Mouse (Mus musculus): ENCODE results near the gene Cp. TPM values are rescaled to one million over a fixed set of nuclear protein-coding genes. Genes with fewer than 3 reads are reported as not detected.
"Not testable (repeated sequence)": the region's sequence is repeated elsewhere in the genome, so short reads cannot be mapped to it uniquely, and the experiment has no call there.

Gene Cp
- total RNA-seq, 2 experiments from 2014 or later = 6.4 to 9.0 TPM

- DNase-seq = no peak
These were observed 48.8 kb downstream of the Cp start for GRCm38 (mm10) chr3:20005611-20006010.

- no peak for DNase-seq
These were observed 50.4 kb downstream of the Cp start for GRCm38 (mm10) chr3:20007275-20007674.

- no peak for DNase-seq
These were observed 50.9 kb downstream of the Cp start for GRCm38 (mm10) chr3:20007759-20008158.

DNA sequence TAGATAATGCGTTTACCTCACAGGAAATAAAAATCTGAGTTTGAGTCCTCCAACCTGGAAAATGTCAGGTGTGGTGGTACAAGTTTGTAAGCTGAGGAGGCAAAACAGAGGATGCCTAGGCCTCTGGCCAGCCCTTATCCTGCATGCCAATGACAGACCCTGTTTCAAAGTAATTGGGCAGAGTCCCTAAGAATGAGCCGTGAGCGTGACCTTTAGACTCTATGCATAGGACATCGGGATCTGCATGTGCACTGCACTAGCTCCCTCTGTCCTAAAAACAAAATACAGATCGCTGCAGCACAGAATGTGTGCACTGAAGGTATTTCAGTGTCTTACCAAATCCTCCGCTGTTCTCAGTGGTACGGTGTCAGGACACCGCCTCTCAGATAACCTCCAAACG is 53.6 kb downstream of the Cp start:
- DNase-seq = no peak

DNA sequence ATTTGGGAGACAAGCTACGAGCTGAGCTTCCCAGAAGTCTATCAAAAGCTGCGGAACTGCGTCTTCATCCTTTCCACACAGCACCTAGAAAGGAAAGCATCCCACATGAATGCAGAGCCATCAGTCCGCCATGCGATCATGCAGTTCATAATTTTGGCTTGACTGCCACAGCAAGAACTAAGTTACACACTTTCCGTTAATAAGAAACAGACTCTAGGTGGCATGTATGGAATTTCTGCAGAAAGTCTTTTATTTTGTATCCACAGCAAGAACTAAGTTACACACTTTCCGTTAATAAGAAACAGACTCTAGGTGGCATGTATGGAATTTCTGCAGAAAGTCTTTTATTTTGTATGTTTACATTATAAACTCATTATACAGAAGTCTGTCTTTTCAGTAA is 54.1 kb downstream of the Cp start:
- not testable (repeated sequence) for DNase-seq

DNA sequence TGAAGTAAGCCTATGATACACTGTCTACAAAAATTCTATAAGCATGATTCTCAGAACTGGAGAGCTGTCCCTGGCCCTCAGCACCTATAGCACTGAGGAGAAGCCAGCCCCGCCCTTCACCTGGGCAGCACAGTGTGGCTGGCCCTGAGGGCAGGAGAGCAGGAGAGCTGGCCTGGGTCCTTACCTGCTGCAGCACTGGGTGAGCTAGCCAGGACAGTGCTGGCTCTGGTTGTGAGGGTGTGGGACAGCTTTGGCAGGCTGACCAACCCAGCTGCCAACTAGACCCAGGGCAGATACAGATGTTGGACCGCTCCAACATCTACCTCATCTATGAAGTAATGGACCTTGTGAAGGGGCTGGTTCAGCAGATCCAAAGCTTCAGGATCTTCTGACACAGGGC is 57.6 kb downstream of the Cp start:
- DNase-seq = no peak

DNA sequence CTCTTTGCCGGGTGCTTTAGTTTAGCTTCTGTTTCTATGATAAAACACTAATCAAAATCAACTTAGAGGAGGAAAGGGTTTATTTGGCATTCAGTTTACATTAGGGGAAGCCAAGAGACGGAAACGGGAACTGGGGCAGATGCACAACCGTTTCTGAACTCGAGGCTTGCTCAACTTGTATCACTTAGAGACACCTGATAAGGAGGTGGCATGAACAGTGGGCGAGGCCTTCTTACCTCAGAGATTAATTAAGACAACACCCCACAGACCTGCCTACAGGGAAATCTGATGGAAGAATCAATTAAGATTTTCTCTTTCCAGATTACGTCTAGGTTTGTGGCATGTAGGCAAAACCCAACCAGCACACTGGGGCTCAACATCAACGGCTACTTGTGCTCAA is 61.2 kb downstream of the Cp start:
- DNase-seq = no peak

DNA sequence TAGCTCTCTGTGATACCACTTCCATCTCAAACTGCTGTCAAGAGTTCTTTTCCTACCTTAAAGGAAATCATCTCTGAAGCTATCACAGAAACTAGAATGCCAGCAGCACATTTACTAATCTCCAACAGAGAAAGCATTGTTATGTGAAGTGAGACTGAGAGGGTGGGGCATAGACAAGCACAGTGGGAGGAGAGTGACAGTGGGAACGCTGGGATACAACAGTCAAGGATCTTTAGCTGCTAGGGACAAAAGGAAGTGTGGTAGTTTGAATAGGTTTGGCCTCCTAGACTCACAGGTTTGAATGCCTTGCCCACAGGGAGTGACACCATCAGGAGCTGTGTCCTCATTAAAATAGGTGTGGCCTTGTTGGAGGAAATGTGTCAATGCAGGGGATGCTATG is 67.0 kb downstream of the Cp start:
- no peak for DNase-seq

DNA sequence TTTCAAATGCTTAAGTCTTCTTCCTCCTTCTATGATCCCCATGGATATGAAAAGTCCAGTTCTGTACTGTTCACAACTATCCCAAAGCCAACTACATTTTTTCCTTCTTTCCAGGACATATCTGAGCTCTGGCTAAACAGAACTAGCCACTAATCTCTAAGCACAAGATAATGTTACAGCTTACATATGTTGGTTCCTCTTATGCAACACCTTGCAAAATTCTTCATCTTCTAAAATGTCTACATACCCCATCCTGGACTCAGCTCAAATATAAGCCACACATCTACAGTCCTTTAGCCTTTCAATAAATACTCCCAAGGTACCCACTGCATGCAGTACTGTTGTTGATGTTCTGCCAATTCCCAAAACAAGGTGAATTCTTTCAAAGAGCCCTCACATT is 69.6 kb downstream of the Cp start:
- DNase-seq = no peak

DNA sequence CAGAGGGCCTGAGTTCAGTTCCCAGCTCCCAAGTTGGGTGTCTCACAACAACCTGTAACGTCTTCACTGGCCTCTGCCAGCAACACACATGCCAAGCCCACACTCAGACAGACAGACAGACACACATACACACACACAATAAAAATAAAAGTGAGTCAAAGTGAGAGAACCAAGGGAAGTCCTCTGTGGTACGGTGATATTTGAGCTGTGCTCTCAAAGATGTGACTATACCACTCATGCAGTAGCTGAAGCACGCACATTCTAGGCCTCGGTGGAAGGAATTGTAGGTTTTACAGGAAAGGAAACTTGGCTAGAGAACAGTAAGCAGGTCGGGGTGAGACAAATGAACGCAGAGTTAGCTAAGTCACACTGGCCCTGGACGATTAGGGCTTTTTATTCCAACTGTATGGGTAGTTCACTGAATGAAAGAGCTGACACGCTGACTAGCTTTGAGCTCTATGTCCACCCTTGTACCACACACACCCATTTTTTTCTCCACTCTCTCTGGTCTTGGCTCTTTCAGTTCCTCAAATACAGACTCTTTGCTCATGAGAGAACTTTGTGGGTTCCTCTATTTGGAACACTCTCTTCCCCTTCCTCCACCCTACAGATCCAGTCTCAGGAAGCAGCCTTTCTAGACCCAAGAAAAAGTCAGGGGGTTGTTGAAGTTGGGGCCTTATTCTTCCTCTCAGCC is 70.3 kb downstream of the Cp start:
- DNase-seq = no peak

DNA sequence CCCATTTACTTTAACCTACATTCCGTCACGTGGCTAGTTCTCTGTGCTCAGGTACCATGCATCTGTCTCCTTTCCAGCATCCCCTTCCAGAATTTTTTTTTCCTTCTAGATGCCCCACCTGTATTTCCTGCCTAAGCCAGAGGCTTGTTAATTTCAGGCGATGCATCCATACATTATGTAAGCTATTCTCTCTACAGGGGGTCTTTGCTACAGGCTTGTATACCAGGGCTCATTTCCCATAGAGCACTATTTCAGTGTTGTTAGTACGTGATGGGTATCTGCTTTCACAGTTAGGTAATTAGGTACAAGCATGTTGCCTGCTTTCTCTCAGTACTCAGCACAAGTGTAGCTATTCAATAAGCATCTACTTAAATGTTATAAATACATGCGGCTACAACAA is 70.9 kb downstream of the Cp start:
- no peak for DNase-seq

- DNase-seq = no peak
These were observed 71.8 kb downstream of the Cp start for GRCm38 (mm10) chr3:20028640-20029039.

DNA sequence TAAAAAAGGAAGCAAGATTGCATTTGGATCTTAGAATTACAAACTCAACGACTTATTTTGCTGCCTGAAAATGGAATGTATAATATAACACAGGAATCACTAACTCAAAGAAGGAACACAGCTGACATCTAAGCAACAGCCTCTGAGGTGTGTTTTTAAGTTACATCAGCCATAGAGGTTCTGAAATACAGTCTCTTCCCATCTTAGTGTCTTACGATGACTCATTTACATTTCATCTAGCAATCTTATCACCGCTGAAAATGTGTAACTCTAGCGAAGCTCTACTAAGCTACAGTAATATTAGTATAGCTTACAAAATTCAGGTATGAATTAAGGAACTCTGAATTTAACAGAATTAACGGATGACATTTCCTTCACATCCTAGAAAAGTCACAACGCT is 74.0 kb downstream of the Cp start:
- DNase-seq = no peak

GRCm38 (mm10) chr3:20033761-20034718 is 77.2 kb downstream of the Cp start:
- no peak for DNase-seq

GRCm38 (mm10) chr3:20034719-20035404 is 78.0 kb downstream of the Cp start, which contains the start of gene Hps3:
Gene Hps3, minus strand, starts transcription at chr3:20035315.
- DNase-seq = peak; percentile 83

- no peak for DNase-seq
These were observed 79.2 kb downstream of the Cp start for GRCm38 (mm10) chr3:20036069-20036468.

- DNase-seq = not testable (repeated sequence)
These were observed 84.6 kb downstream of the Cp start for GRCm38 (mm10) chr3:20041461-20041860.

GRCm38 (mm10) chr3:20044736-20045135 is 87.9 kb downstream of the Cp start:
- DNase-seq = not testable (repeated sequence)

GRCm38 (mm10) chr3:20057306-20058196 is 100.7 kb downstream of the Cp start, which contains the start of gene Hltf:
Gene Hltf, plus strand, starts transcription at chr3:20057811.
- peak; percentile 93 for DNase-seq

- DNase-seq = no peak
These were observed 101.3 kb downstream of the Cp start for GRCm38 (mm10) chr3:20058197-20058541.
